Mouse (Mus musculus) lung, postnatal 0 days (tissue): ENCODE measurements around the gene Lmo7. TPM values are rescaled to one million over a fixed set of nuclear protein-coding genes. Genes with fewer than 3 reads are reported as not detected.

Experiments
- ATAC-seq: fragments of 200-750 bp; cut with Nextera tagmentation; 2 replicates; pipeline ENCODE4 v1.8.0; 2017; ENCODE audit warnings: moderate library complexity
- DNase-seq: peaks from one replicate; pipeline ENCODE4 v3.0.0-alpha.2; 2016; ENCODE audit warnings: low spot score
- H3K27ac ChIP-seq: fragments of 300-500 bp; sonication (generic); 2 replicates; pipeline ENCODE4 v1.5.1; 2014; ENCODE audit warnings: antibody characterized with exemption, mild to moderate bottlenecking, low read length, mixed read lengths
- H3K27me3 ChIP-seq: fragments of 300-500 bp; sonication (generic); replicated peaks from 2 replicates; pipeline ENCODE4 v1.6.1; 2014; ENCODE audit warnings: low read length, mixed read lengths; ENCODE audit not compliant: insufficient read depth
- H3K36me3 ChIP-seq: fragments of 300-500 bp; sonication (generic); 2 replicates; pipeline ENCODE4 v1.6.1; 2014; ENCODE audit warnings: low read length, mixed read lengths; ENCODE audit not compliant: insufficient read depth
- H3K4me1 ChIP-seq: fragments of 300-500 bp; sonication (generic); 2 replicates; pipeline ENCODE4 v1.6.1; 2014; ENCODE audit warnings: antibody characterized with exemption, low read depth, low read length, mixed read lengths; ENCODE audit not compliant: insufficient read depth
- H3K4me2 ChIP-seq: fragments of 300-500 bp; sonication (generic); replicated peaks from 2 replicates; pipeline ENCODE4 v1.6.1; 2014; ENCODE audit warnings: low read depth, mild to moderate bottlenecking, low read length, moderate library complexity, mixed read lengths
- H3K4me3 ChIP-seq: fragments of 300-500 bp; sonication (generic); 2 replicates; pipeline ENCODE4 v1.5.1; 2014; ENCODE audit warnings: low read depth, low read length
- H3K9ac ChIP-seq: fragments of 300-500 bp; sonication (generic); replicated peaks from 2 replicates; pipeline ENCODE4 v1.6.1; 2014; ENCODE audit warnings: low read depth, mild to moderate bottlenecking
- H3K9me3 ChIP-seq: fragments of 300-500 bp; sonication (generic); 2 replicates; pipeline ENCODE4 v1.6.1; 2016; ENCODE audit warnings: low read length, mixed read lengths
- CTCF ChIP-seq: IDR thresholded peaks from 2 replicates; pipeline ENCODE4 v1.5.1; 2016; ENCODE audit warnings: antibody characterized with exemption, mild to moderate bottlenecking
- EP300 ChIP-seq: IDR thresholded peaks from 2 replicates; pipeline ENCODE4 v1.6.1; 2016; ENCODE audit warnings: antibody characterized with exemption, mild to moderate bottlenecking, control low read depth
- WGBS: fragments of 180-500 bp; shearing (Covaris S2); extraction: QIAGEN DNeasy Blood & Tissue Kit; methylation state at CpG from one replicate; pipeline ENCODE4 v1.1.7; 2014; 5-methylcytosine and 5-hydroxymethylcytosine counted together
- polyA plus RNA-seq: library from polyadenylated mRNA; unstranded; fragments of >200 nt; fragmentation: Nextera tagmentation; extraction: Ambion mirVana; gene quantifications from 2 replicates; pipeline ENCODE4 v1.2.1, GENCODE M21; 2015

Lmo7 gene
- polyA plus RNA-seq, 1 experiment from 2014 or later = 125 TPM

DNA sequence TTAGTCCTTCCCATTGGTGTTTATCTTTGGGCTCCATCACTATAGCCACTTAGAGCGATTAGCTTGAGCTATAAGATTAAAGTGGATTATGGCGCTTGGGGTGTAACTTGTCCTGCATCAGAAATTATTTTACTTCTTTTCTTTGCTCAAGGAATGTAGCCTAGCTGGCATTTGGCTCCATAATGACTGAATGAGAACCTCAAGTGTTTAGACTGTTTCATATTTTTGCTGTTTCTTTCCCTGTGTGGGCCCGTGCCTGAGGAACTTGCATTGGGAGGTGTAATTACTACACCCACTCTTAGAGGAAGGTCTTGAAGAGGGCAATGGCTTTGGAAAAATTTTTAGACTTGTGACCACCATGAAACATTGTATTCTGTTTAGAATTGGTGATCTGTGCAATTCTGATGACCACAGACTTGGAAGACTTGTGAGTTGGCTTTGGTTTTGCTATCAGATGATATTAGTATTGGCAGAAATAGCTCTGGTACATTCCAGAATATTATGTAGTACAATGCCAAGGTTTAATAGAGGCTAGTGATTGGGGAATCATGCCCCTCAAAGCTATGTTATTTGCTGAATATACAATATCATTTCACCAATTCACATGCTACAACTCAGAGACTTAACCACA lies 54.7 kb downstream of the Lmo7 start:
- Histone ChIP-seq H3K9ac (no peak overlapping the region), H3K27me3 (no peaks in the 10 kb centered on the region), H3K27ac (peak overlapping the region; percentile 54), H3K4me2 (no peak overlapping the region), H3K36me3 (no peaks in the 10 kb centered on the region), H3K9me3 (no peaks in the 10 kb centered on the region), H3K4me3 (no peak overlapping the region), H3K4me1 (no peaks in the 10 kb centered on the region)
- TF ChIP-seq CTCF (no peak), EP300 (peak; percentile 82)
- DNase-seq (peak; percentile 61), ATAC-seq (peak; percentile 38; the same call in 1 of the 2 replicates)
- 67% methylated on average over 3 of the region's 3 CpGs for WGBS

DNA sequence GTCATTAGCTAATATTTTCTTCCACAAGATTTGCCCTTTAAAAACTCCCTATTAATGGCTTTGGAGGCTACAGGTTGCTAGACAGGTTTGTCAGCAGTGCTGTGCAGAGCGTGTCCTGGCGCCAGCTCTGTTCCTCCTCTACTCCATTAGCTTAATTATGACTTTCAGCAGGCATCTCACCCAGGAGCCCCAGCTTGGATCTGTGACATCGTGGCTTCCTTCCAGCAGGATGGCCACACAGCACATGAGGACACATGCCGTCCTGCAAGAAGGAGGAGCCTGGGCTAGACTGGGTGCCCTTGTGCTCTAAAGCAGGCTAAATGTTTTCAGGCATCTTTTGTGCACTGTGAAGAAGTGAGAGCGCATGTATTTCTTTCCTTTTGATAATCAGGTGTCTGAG lies 58.1 kb downstream of the Lmo7 start:
- ATAC-seq (peak; percentile 80), DNase-seq (peak; percentile 60)
- no peak overlapping the region for H3K4me3 ChIP-seq
- H3K9ac ChIP-seq = no peak overlapping the region
- 43% methylated on average over 5 of the region's 5 CpGs for WGBS
- no peak for TF ChIP-seq EP300
- no peak for TF ChIP-seq CTCF
- no peaks in the 10 kb centered on the region for H3K36me3 ChIP-seq
- no peaks in the 10 kb centered on the region for H3K9me3 ChIP-seq
- peak overlapping the region; percentile 58 for H3K27ac ChIP-seq
- no peaks in the 10 kb centered on the region for H3K4me1 ChIP-seq
- no peaks in the 10 kb centered on the region for H3K27me3 ChIP-seq
- H3K4me2 ChIP-seq = no peak overlapping the region

DNA sequence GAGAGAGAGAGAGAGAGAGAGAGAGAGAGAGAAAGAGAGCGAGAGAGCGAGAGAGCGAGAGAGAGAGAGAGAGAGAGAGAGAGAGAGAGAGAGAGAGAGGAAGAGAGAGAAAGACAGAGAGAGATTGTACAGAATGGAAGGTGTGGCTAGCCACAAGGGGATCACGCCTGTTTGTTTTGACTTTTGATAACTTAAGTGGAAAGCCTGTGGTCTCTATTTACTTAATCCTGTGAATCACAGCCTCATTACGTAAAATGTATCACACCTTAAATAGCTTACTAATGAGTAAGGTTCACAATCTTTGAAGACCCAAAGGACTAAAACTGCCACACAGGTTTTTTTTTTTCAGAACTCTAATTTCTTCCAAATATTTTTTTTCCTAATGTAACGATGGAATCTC lies 58.7 kb downstream of the Lmo7 start:
- H3K4me2 ChIP-seq = no peak overlapping the region
- ATAC-seq (peak; percentile 88), DNase-seq (peak; percentile 85)
- no peaks in the 10 kb centered on the region for H3K4me1 ChIP-seq
- H3K27me3 ChIP-seq = no peaks in the 10 kb centered on the region
- H3K9me3 ChIP-seq = no peaks in the 10 kb centered on the region
- H3K36me3 ChIP-seq = no peaks in the 10 kb centered on the region
- TF ChIP-seq EP300 (peak; percentile 99), CTCF (no peak)
- H3K27ac ChIP-seq = peak overlapping the region; percentile 58
- WGBS = 58% methylated on average over 5 of the region's 6 CpGs
- no peak overlapping the region for H3K4me3 ChIP-seq
- H3K9ac ChIP-seq = no peak overlapping the region

DNA sequence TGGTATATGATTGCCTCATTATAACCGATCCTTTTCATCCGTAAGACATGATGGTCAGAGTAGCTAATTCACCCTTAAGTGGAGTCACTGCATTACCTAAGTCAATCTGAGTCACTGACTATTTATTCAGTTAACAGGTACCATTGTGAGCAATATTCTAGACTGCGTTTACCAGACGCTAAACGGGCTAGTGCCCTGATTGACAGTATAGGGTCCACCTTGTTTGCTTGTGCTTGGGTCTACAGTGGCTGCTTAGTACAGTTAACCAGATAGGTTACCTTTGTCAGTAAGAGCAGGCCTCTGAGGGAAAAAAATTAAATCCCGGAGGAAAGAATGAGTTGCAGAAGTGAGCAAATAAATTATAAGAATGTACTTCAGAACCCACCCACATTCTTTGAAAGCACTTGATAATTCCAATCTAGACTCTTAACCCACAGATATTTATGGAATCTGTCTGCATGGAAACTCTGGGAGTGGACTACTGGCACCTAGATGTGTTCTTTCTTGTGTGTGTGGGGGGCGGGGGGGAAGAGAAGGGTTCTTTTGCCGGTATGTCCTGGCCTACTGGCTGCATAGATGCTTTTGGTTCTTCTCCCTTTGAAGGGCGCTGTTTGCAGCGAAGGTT lies 64.9 kb downstream of the Lmo7 start:
- no peaks in the 10 kb centered on the region for H3K27me3 ChIP-seq
- H3K9ac ChIP-seq = no peak overlapping the region
- H3K4me2 ChIP-seq = no peak overlapping the region
- ATAC-seq (peak; percentile 89), DNase-seq (peak; percentile 94)
- H3K27ac ChIP-seq = peak overlapping the region; percentile 89
- WGBS = 59% methylated on average over 10 of the region's 10 CpGs
- H3K4me1 ChIP-seq = peaks cover 3% of the 10 kb centered on the region; the same call in 1 of the 2 replicates
- TF ChIP-seq EP300 = peak; percentile 100
- TF ChIP-seq CTCF = no peak
- no peaks in the 10 kb centered on the region for H3K9me3 ChIP-seq
- no peak overlapping the region for H3K4me3 ChIP-seq
- H3K36me3 ChIP-seq = no peaks in the 10 kb centered on the region

DNA sequence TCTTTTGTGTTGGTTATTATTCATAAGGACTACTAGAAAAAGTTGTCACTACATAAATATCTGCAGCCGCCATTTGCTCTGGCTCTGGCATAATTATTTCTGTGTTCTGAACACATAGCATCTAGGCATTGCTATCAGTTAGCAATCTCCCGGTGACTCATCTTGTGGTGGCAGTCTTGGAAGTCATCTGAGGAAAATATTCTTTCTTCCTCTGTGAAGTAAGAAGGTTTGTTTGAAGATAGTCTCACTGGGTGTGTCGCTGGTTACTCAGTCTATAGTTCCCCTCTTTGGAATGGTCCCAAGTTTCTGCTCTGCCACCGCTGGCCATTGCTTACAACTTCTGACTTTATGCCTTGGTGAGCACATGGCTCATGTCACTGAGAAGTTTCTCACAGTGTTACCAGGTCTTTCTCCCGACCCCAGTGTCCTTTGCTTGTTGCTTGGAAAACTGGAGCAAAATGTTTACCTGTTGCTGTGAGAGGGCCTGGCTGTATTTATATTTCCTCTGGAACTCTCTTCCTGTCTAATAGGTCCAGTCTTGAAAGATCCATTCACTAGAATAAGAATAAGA lies 68.3 kb downstream of the Lmo7 start:
- 34% methylated on average over 5 of the region's 5 CpGs for WGBS
- Histone ChIP-seq H3K9ac (no peak overlapping the region), H3K27ac (peak overlapping the region; percentile 34; the same call in 1 of the 2 replicates), H3K4me2 (no peak overlapping the region), H3K36me3 (no peaks in the 10 kb centered on the region), H3K9me3 (no peaks in the 10 kb centered on the region), H3K4me1 (peaks cover 3% of the 10 kb centered on the region; the same call in 1 of the 2 replicates), H3K4me3 (no peak overlapping the region), H3K27me3 (no peaks in the 10 kb centered on the region)
- 0 out of 2 replicates have a peak, but pooled peaks have one; percentile 2 for TF ChIP-seq CTCF
- peak; percentile 88 for TF ChIP-seq EP300
- DNase-seq (peak; percentile 62), ATAC-seq (peak; percentile 28)

DNA sequence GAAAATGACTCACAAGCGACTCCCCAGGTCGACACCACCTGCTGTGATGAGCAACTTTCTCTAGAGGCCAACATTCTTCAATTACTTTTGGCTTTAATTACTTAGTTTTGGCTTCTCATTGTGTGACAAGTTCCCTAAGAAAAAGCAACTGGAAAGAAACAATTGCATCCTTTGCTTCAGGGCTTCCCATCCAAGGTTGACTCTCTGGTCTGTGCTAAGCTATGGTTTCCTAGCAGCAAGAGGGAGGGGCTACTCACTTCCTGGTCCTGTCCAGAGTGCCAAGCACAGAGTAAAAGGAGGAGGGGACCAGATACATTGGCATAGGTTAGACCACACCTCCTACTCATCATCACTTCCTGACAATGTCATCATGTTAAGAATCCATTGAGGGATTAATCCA lies 69.0 kb downstream of the Lmo7 start:
- Histone ChIP-seq H3K36me3 (no peaks in the 10 kb centered on the region), H3K4me1 (peaks cover 3% of the 10 kb centered on the region; the same call in 1 of the 2 replicates), H3K27ac (no peak overlapping the region), H3K9ac (no peak overlapping the region), H3K9me3 (no peaks in the 10 kb centered on the region), H3K4me3 (no peak overlapping the region), H3K27me3 (no peaks in the 10 kb centered on the region), H3K4me2 (no peak overlapping the region)
- TF ChIP-seq CTCF = no peak
- no peak for TF ChIP-seq EP300
- 95% methylated on average over 2 of the region's 2 CpGs for WGBS
- DNase-seq = no peak
- no peak for ATAC-seq
